Mouse (Mus musculus) left cerebral cortex, postnatal 25 days (tissue): ENCODE measurements around the gene Cxcl9. TPM values are rescaled to one million over a fixed set of nuclear protein-coding genes. Genes with fewer than 3 reads are reported as not detected.

ENCODE experiments used
- DNase-seq, 2 experiments: peaks; one replicate each; pipeline ENCODE4 v3.0.0; 2022; ENCODE audit warnings: low spot score in 2 of 2, mixed read lengths in 1 of 2
- intact Hi-C: fragments of 180-260 bp; cut with DNase I; formaldehyde crosslinking; loops from one replicate; pipeline ENCODE4 v1.15.1; 2025
- total RNA-seq, 2 experiments: library from RNA; stranded (reverse); gene quantifications; 2 replicates each; pipeline ENCODE4 v1.2.3; 2021

Gene Cxcl9
- total RNA-seq, 2 experiments from 2014 or later, result not detected

DNA sequence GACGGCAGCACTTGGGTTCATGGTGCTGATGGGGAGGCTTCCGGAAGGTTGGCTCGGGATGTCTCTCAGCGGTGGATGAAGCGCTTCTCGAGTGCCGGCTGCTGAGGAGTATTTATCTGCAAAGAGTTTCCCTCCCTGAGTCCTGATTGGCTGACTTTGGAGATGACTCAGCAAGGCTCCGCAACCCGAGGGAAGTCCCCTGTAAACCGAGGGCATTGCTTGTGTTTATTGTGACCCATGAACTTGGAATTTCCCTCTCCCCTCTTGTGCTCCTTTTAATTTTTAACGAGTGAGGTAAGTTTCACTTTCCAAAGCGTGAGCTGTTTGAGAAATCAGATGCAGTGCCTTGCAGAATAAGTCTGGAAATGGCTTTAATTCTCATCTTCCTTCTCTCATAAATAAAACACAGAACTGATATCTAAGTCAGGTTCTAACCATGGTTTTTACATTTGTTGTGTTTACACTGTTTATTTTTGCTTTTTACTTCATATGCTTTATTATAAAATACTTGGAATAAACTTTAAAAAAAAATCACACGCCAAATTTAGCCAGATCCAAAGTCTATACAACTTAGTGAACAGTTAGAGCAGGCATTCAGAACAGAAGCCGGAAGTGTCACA, 21.0 kb upstream of the Cxcl9 start, which contains the start of gene Cxcl10:
Cxcl10 (minus strand) TSS at position 96 of the 620 bp plus-strand sequence.
- DNase-seq, result peak; percentile 28 to 42
- intact Hi-C loops, result no loop called here

DNA sequence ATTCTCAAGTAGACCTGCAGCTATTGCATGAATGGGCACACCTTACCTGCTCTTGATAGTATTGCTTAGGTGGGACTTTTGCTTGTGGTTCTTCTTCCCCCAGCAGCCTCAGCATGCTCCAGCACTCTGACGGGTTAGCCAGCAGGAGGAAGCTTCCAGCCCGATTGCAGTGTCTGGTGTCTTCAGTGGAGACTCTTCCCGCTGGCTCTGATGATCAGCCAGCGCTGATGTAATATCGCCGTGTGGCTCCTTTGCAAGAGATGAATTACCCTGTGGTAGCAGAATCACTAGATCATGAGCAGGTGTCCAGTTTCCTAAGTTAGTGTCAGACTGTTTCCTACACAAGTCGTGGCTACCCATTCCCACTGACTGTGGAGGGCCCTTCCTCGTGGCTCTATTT, 17.1 kb upstream of the Cxcl9 start:
- intact Hi-C loops, result no loop called here
- no peak for DNase-seq

DNA sequence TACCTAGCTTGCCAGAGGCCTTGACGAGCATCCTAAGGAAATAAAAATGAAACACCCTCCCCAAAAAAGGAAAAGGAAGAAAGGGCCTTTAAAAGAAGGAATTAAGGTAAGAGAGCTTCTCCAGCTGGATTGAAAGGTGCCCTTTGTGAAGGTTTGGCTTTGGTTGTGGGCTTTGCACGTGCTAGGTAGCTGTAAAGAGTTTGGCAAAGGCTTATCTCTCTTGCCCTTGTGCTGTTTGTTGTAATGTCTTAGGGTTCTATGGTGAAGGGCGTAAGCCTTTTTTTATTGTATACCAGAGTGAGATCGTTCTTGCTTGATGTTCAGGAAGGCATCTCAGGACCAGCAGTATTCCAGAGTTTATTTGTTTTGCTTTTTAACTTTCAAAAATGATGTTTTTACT, 12.7 kb upstream of the Cxcl9 start:
- intact Hi-C loops, result no loop called here

DNA sequence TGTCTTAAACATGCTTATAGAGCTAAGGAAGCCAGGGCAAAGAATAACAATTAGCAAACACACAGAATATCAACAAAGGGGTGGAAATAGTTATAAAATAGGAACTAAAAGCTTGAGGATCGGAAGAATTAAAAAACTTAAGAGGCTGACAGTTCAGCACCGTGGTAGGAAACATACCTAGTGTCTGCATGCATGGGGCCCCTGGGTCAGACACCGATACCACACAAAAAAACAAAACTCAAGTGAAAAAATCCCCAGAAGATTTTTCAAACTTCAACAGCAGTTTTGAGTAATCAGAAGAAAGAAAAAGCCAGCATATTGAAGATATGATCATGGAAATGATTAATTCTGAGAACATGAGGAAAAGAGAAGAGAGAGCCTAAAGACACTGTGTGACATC, 8.9 kb upstream of the Cxcl9 start:
- no peak for DNase-seq
- intact Hi-C loops, result no loop called here

More for the DNA sequence above, 12.7 kb upstream of the Cxcl9 start:
- no peak for DNase-seq

DNA sequence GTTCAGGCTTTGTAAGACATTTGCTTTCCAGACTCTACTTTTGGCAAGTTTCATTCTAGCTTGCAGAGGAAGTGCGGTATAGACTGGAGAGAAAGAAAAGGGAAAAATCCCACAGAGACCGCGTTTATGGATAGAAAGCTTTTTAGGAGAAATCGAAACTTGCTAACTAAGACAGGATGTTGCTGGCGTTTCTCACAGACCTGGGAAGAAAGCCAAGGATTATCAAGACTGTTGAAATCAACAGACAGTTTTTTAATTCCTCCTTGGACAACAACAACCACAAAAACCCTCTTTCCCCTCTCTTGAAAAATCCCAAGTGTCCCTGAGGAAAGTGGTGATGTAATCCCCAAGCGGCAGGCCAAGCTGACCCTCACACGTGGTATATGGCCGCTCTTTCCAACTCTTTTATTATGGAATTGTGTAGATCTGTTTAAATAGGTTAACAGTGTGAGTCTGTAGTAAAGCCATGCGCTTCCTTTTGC, 4.5 kb upstream of the Cxcl9 start:
- DNase-seq, result peak in 1 of 2 experiments; percentile 10
- intact Hi-C loops, result no loop called here

DNA sequence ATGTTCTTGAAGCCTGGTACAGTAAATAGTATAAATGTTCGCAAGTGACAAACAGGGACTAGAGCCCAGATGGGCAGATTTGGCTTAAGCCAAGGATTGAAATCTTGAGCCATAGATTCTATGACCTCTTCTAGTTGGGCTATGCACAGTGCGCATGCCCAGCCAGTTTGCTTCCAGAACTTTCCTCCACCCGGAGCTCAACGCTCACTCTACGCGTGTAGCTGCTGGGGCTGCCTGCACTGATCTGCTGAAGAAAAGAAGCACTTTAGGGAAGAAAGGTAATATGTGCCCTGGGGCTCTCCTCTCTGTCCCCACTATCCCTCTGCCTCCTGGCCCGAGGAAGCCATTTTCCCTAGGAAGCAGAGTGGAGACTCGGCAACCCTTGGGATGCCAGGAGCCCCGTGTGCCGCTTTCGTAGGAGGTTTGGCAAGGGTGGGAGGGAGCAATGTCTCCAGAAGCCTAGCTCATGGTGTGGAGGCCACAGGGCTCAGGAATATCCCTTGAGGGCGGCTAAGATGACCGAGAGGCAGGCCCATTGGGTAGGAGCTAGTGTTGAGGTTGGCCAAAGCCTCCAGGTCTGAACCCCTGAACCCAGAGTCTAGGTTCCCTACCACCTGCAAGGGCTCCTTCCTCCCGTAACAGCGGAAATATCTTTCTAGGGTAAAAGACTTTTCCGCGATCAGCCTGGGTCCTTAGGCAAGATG, 3.9 kb upstream of the Cxcl9 start, which contains the start of gene Art3:
Art3 (plus strand) TSS at position 193 of the 704 bp plus-strand sequence.
- intact Hi-C loops, result no loop called here
- no peak for DNase-seq

DNA sequence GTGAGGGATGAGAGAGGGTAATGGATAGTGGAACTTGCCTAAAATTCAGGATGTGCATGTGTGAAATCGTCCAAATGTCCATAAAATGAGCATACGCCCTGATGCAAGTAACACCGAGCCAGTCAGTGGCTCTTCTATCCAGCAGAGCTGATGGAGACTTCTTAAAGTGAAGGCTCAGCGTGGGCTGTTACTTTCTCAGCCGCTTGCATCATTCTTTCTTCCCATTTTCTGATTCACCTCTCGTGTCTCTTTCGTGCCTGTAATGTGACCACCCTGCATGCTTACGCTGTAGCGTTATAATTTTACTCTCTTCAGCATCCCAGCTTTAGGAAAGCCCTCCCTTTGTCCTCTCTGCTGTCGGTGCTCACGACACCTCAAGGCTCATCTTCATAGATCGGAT, 3.2 kb upstream of the Cxcl9 start:
- DNase-seq, result no peak
- intact Hi-C loops, result no loop called here

DNA sequence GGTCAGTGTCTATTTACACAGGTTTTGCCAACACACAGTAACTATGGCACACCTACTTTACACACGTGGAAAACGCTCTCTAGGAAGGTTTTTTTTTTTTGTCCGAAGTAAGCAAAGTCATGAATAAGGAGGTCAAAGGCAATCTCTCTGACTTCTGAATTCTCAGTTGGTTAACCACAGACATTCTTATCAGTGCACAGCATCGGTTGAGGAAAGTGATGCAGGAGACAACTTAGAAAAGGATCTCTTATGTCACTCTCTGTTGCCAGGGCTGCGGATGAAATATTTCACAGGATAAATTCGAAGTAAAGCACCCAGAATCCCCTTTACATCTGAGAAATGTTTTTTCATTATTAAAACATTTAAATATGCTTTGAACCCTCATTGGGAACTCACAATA, 512 bp downstream of the Cxcl9 start:
- intact Hi-C loops, result no loop called here
- DNase-seq, result no peak

DNA sequence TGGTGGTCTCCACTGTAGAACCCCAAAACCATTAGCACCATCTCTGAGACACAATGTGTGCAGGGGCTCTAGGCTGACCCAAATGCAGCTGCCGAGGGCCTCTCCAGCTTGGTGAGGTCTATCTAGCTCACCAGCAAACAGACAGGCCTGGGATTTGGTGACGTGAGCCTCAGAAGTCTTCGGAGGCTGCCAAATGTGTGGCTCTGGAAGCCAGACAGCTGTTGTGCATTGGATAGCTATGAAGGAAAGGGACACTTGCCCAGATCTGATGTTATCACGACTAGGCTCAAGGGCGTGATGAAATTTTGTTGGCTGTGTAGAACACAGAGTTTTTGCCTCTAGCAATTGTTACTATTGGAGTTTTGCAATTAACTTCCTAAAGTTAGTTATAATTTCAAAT, 4.6 kb downstream of the Cxcl9 start:
- intact Hi-C loops, result no loop called here
- DNase-seq, result no peak

DNA sequence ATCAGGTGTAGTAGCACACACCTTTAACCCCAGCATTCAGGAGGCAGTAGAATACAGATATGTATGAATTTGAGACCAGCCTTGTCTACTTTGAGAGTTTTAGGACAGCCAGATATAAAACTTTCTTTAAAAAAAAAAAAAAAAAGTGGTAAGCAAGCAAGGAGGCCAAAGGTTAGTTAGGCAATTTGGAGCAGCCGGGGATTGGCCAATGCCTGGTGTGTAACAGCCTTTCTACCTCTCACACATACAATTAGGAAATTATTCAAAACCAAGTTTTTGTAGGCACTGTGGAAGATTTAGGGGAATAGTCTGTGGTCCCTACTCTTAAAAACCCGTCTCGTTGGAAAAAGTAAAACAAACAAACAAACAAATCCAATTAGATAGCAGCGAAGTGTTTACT, 5.3 kb downstream of the Cxcl9 start:
- no peak for DNase-seq
- intact Hi-C loops, result no loop called here

DNA sequence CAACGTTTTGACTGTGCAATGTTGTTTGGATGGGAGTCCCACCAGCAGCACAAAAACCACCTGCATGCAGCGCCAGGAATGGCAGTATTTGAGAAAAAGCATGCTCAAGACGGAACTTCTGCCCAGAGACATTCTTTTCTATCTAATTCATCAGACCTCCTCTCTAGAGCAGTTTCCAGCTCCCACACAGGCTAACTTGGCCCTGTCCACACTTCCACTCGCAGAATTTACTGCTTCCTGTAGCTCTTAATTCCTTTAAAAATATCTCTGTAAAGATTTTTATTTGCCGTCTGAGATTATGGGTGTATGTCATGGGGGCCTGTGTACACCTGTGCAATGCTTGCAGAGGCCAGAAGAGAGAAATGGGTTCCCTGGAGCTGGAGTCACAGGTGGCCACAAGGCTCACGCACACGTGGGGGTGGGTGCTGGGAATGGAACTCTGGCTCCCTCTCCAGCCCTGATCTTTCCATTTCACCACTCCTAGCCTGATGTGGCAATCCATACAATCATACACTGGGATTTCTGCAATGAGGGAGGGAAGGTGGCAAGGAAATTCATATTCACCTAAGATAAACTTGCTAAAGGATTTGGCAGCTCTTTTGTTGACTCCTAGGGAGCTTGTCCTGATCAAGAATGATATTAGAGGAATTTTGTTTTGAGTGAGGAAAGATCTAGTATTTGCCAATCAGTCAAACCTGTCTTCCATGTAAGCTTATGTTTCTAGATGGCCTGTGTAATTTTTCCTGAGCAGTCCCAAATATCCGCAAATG, 6.1 kb downstream of the Cxcl9 start:
- intact Hi-C loops, result no loop called here

DNA sequence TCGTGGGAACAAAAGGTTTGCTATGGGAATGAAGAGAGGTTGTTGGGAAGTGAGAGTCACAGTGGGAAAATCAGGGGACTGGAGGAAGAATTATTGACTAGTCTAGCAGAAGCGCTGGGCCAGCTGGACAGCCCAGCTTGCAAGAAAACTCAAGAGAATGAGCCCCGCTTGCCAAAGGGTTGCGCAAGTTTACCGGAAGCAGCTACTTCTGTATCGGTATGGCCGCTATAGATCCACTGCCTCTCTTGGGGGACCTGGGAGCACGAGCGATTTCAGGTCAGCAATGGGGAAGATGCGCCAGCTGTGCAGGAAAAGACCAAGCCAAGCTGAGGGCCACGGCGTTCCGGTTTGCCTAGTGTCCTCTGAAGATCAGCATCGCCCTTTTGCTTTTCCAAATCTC, 9.3 kb downstream of the Cxcl9 start:
- DNase-seq, result no peak
- intact Hi-C loops, result loop anchor here (10.0 kb wide), 1 partner anchor 336 kb away; no protein-coding TSS in a partner anchor

More for the DNA sequence above, 6.1 kb downstream of the Cxcl9 start:
- DNase-seq, result no peak

DNA sequence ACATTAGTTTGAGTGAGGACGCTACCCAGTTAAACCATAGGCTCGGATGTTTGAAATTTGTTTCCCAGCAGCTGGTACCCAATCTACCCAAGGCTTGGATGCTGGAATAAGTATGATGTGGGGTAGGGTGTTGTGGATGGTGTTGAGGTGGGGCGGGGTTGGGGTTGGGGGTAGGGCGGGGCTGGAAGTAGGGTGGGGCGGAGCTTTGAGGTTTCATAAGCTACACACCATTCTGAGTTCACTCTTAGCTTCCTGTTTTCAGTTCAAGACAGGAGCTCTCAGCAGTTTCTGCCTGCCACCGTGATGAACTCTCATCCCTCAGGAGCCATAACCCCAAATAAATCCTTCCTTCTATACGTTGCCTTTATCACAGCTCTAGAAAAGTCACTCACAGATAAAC, 9.8 kb downstream of the Cxcl9 start:
- no peak for DNase-seq
- intact Hi-C loops, result loop anchor here (10.0 kb wide), 1 partner anchor 337 kb away; no protein-coding TSS in a partner anchor

DNA sequence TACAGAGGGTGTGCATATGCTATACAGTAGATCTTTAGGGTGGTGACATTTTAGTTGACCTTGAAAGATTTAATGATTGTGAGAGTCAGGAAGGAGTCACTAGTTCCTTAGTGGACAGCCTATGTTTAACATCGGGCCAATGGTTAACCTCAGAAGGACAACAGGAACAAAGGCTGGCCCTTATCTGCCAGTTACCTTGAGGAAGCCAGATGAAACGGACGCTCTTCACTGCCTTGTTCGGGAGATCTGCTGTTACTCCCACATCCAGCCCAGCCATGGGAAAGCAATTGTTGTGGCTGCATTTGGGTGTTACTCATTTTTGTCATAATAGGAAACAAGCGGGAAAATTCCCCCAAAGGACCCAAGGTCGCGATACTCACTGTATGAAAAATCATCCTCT, 14.1 kb downstream of the Cxcl9 start:
- DNase-seq, result no peak
- intact Hi-C loops, result loop anchor here (5.0 to 10.0 kb wide), 2 partner anchors 84 to 341 kb away; no protein-coding TSS in a partner anchor

DNA sequence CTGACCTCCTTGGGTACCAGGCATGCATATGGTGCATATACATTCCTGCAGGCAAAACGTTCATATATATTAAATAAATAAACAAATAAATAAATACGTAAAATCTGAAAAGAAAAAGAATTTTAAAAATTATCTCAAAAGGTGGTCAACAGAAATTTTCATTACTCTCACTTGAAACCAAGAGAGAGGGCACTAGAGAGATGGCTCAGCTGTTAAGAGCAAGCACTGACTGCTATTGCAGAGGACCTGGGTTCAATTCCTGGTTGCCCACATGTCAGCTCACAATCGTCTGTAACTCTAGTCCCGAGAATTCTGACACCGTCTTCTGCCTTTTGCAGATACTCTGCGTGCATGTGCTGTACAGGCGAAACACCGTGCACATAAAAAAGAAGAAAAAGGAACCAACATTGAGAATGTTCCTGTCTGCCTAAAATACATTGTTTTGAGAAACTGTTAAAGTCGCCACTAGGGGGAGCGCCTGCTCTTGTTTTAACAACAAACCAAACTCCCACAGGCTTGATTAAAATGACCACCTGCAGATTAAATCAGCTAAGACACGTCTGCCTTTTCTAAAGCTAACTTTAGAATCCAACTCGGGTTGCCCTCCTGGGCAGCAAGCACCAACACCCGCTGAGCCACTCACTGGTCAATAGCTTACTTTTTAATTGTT, 15.7 kb downstream of the Cxcl9 start:
- intact Hi-C loops, result loop anchor here (1.0 to 10.0 kb wide), 3 partner anchors 70 to 343 kb away; no protein-coding TSS in a partner anchor
- DNase-seq, result peak; percentile 90 to 94

DNA sequence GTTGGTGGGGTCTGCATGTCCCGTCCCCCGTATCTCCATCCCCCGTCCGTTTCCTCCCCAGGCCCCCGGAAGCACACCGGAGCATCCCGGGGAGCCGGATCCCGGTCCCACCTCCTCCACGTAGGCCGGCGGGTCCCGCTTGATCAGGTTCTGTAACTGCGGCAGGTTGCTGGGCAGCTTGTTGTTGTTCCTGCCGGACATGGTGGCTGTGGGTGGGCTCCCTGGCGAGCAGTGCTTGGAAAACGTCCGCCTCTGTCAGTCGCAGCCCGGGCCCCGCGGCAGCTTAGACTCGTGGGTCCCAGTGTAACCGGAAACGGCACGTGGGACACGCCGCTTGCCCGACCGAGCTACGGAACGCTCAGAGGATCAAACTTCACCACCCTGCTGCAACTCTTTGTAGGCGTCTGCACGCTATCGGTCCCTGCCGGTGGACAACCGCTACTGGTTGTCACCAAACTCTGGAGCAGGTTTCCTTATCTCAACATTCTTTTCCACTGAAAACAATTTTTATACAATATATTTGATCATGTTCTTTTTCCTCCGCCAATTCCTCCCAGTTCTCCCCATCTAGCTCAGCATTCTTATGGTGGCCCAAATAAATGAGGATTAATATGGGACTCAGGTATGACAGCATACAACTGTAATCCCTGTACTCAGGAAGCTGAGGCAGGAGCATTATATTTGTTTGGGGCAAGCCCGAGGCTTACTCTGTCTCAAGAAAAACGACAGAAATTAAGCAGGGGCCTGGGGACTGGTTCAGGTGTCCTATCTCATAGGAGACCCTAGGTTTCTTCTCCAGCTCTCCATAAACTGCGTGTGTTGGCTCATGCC, 18.0 kb downstream of the Cxcl9 start, which contains the start of gene Sdad1:
Sdad1 (minus strand) TSS at position 799 of the 831 bp plus-strand sequence.
- intact Hi-C loops, result loop anchor here (5.0 to 10.0 kb wide), 2 partner anchors 87 to 345 kb away; no protein-coding TSS in a partner anchor
- peak; percentile 96 to 98 for DNase-seq

DNA sequence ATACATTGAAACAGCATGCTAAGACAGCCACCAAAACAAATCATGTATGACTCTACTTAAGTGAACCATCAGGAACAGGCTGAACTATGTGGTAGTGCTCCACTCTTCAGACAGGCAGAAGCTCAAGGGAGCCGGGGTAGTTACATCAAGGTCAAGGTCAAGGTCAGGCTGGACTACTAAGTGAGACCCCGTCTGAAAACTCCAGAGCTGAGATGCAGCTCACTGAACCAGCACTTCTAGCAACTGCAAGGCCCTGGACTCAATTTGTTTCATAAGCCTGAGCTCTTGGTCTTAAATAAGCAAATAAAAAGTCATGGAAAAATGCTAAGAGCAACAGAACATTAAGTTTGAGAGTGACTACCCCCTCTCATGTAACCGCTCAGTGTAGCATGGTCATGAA, 23.6 kb downstream of the Cxcl9 start:
- intact Hi-C loops, result no loop called here

DNA sequence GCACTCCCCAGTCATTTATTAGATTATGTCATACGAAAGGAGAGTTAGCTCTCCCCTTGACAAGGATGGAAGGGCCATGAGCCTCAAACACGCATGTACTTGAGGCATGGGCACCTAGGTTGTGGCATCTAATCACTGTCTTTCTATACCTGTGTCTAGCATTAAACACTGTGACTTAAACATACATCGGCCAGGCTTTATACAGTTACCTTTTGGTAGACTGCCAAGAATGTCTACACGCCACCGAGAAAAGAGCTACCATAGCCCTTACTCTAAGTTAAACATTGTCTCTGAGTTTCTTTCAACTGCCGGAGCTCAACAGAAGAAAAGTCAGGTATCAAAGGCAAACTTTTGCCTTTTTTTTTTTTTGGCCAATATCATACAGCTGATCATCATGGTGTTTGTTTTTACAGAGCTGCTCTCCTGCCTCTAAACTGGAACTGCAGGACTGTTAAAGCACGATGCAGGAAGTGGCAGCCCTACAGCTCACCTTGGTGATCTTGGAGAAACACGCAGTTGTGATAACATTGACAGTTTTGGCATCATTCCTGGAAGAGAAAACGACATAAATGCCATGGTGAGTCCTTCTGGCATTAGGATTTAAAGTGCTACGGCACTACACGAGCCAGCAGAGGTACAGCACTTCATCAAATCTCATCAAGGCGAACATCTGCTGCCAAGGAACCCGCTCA, 25.6 kb downstream of the Cxcl9 start:
- no peak for DNase-seq
- intact Hi-C loops, result no loop called here

More for the DNA sequence above, 23.6 kb downstream of the Cxcl9 start:
- no peak for DNase-seq
